Mouse (Mus musculus) MEL (cell line): Measurements from ENCODE around the gene Polrmt. TPM values are rescaled to one million over a fixed set of nuclear protein-coding genes. Genes with fewer than 3 reads are reported as not detected.

ENCODE experiments used
- DNase-seq: peaks from one replicate; pipeline ENCODE4 v3.0.0; 2011; ENCODE audit warnings: low read depth, low spot score
- H3K27ac ChIP-seq: 2 replicates; pipeline ENCODE4 v1.5.1; 2012; ENCODE audit warnings: low read depth, mild to moderate bottlenecking, control low read depth, low read length, moderate library complexity; ENCODE audit not compliant: control insufficient read depth
- H3K27me3 ChIP-seq, 2 experiments: fragments of 150-350 bp in 1 of 2; sonication (generic) in 1 of 2; 2 replicates each; pipeline ENCODE4 v1.6.1; 2012; ENCODE audit warnings: low read length in 2 of 2, mild to moderate bottlenecking in 2 of 2, improper control_type of control experiment in 1 of 2, moderate library complexity in 1 of 2; ENCODE audit not compliant: insufficient read depth in 2 of 2, control insufficient read depth in 1 of 2
- H3K36me3 ChIP-seq, 2 experiments: 2 replicates each; pipeline ENCODE4 v1.6.1; 2012 to 2014; ENCODE audit warnings: low read length in 2 of 2, improper control_type of control experiment in 1 of 2, inconsistent platforms in 1 of 2, mild to moderate bottlenecking in 1 of 2; ENCODE audit not compliant: insufficient read depth in 2 of 2, control insufficient read depth in 1 of 2
- H3K4me1 ChIP-seq, 2 experiments: fragments of 150-350 bp in 1 of 2; sonication (generic) in 1 of 2; 2 replicates each; pipeline ENCODE4 v1.6.1; 2012; ENCODE audit warnings: low read length in 2 of 2, improper control_type of control experiment in 1 of 2, mild to moderate bottlenecking in 1 of 2; ENCODE audit not compliant: insufficient read depth in 2 of 2, control insufficient read depth in 1 of 2
- H3K4me3 ChIP-seq, 2 experiments: fragments of 150-350 bp in 1 of 2; sonication (generic) in 1 of 2; 2 replicates each; pipeline ENCODE4 v1.5.1; 2012; ENCODE audit warnings: low read depth in 2 of 2, low read length in 2 of 2, mild to moderate bottlenecking in 2 of 2, moderate library complexity in 2 of 2, control low read depth in 1 of 2, improper control_type of control experiment in 1 of 2; ENCODE audit not compliant: control insufficient read depth in 1 of 2, insufficient read depth in 1 of 2
- H3K79me2 ChIP-seq: 2 replicates; pipeline ENCODE4 v1.6.1; 2012; ENCODE audit warnings: mild to moderate bottlenecking, low read length, moderate library complexity; ENCODE audit not compliant: control insufficient read depth, poor library complexity, insufficient read depth
- H3K9ac ChIP-seq: 2 replicates; pipeline ENCODE4 v1.6.1; 2012; ENCODE audit warnings: low read depth, mild to moderate bottlenecking, control low read depth, low read length, moderate library complexity; ENCODE audit not compliant: control insufficient read depth, poor library complexity, severe bottlenecking
- H3K9me3 ChIP-seq: fragments of 150-350 bp; sonication (generic); replicated peaks from 2 replicates; pipeline ENCODE4 v1.6.1; 2012; ENCODE audit warnings: mild to moderate bottlenecking, low read length, improper control_type of control experiment, moderate library complexity; ENCODE audit not compliant: insufficient read depth
- BHLHE40 ChIP-seq: IDR thresholded peaks from 2 replicates; pipeline ENCODE4 v1.6.1; 2012; ENCODE audit warnings: low read depth, mild to moderate bottlenecking, inconsistent platforms, low read length, improper control_type of control experiment, borderline replicate concordance
- CHD1 ChIP-seq: IDR thresholded peaks from 2 replicates; pipeline ENCODE4 v1.6.1; 2012; ENCODE audit warnings: low read depth, mild to moderate bottlenecking, inconsistent platforms, low read length, improper control_type of control experiment
- CTCF ChIP-seq, 3 experiments: IDR thresholded peaks in 2 of 3; conservative IDR thresholded peaks in 1 of 3; 2 replicates each; pipeline ENCODE4 v1.5.1; 2011 to 2012; ENCODE audit warnings: low read length in 3 of 3, low read depth in 2 of 3, mild to moderate bottlenecking in 2 of 3, improper control_type of control experiment in 1 of 3, inconsistent platforms in 1 of 3, mixed read lengths in 1 of 3, moderate library complexity in 1 of 3; ENCODE audit not compliant: control insufficient read depth in 1 of 3, insufficient read depth in 1 of 3, poor library complexity in 1 of 3, severe bottlenecking in 1 of 3
- ETS1 ChIP-seq: IDR thresholded peaks from 2 replicates; pipeline ENCODE4 v1.6.1; 2012; ENCODE audit warnings: low read depth, mild to moderate bottlenecking, inconsistent platforms, low read length, improper control_type of control experiment, moderate library complexity
- GABPA ChIP-seq: IDR thresholded peaks from 2 replicates; pipeline ENCODE4 v1.6.1; 2012; ENCODE audit warnings: low read depth, mild to moderate bottlenecking, inconsistent platforms, low read length, improper control_type of control experiment, moderate library complexity
- HCFC1 ChIP-seq: IDR thresholded peaks from 2 replicates; pipeline ENCODE4 v1.6.1; 2012; ENCODE audit warnings: low read depth, mild to moderate bottlenecking, inconsistent platforms, low read length, improper control_type of control experiment, moderate library complexity
- JUND ChIP-seq: IDR thresholded peaks from 2 replicates; pipeline ENCODE4 v1.6.1; 2011; ENCODE audit warnings: low read depth, mild to moderate bottlenecking, improper control_type of control experiment, low read length
- KAT2A ChIP-seq: conservative IDR thresholded peaks from 2 replicates; pipeline ENCODE4 v1.6.1; 2012; ENCODE audit warnings: low read depth, low read length, improper control_type of control experiment, inconsistent platforms
- MYC ChIP-seq: IDR thresholded peaks from 2 replicates; pipeline ENCODE4 v1.6.1; 2011; ENCODE audit warnings: low read depth, mild to moderate bottlenecking, low read length, improper control_type of control experiment, moderate library complexity
- POLR2A ChIP-seq, 2 experiments: IDR thresholded peaks; 2 replicates each; pipeline ENCODE4 v1.6.1; 2011 to 2012; ENCODE audit warnings: low read length in 2 of 2, mild to moderate bottlenecking in 2 of 2, control low read depth in 1 of 2, improper control_type of control experiment in 1 of 2, low read depth in 1 of 2, moderate library complexity in 1 of 2; ENCODE audit not compliant: control insufficient read depth in 1 of 2, insufficient read depth in 1 of 2, poor library complexity in 1 of 2
- POLR2AphosphoS5 ChIP-seq: IDR thresholded peaks from 2 replicates; pipeline ENCODE4 v1.6.1; 2012; ENCODE audit warnings: low read depth, borderline replicate concordance, mild to moderate bottlenecking, inconsistent platforms, low read length, moderate library complexity, mixed read lengths
- RAD21 ChIP-seq: IDR thresholded peaks from 2 replicates; pipeline ENCODE4 v1.6.1; 2011; ENCODE audit warnings: mild to moderate bottlenecking, low read depth, low read length, improper control_type of control experiment
- SMC3 ChIP-seq: IDR thresholded peaks from 2 replicates; pipeline ENCODE4 v1.6.1; 2011; ENCODE audit warnings: low read depth, low read length, improper control_type of control experiment
- USF1 ChIP-seq: IDR thresholded peaks from 2 replicates; pipeline ENCODE4 v1.6.1; 2014; ENCODE audit warnings: low read depth, mild to moderate bottlenecking, inconsistent platforms, low read length, improper control_type of control experiment, moderate library complexity
- USF2 ChIP-seq, 2 experiments: IDR thresholded peaks; 2 replicates each; pipeline ENCODE4 v1.6.1; 2011 to 2012; ENCODE audit warnings: improper control_type of control experiment in 2 of 2, low read length in 2 of 2, borderline replicate concordance in 1 of 2, inconsistent platforms in 1 of 2, low read depth in 1 of 2, mild to moderate bottlenecking in 1 of 2; ENCODE audit not compliant: insufficient read depth in 1 of 2
- ZC3H11A ChIP-seq: IDR thresholded peaks from 2 replicates; pipeline ENCODE4 v1.6.1; 2012; ENCODE audit warnings: low read depth, mild to moderate bottlenecking, inconsistent platforms, low read length, improper control_type of control experiment
- polyA plus RNA-seq, 2 experiments: library from polyadenylated mRNA; stranded (reverse) in 1 of 2; unstranded in 1 of 2; fragments of >175 nt in 1 of 2; fragments of >200 nt in 1 of 2; gene quantifications; 2 replicates each; pipeline versions ENCODE4 v1.2.1 to v1.2.4; 2012; ENCODE audit warnings: low replicate concordance in 2 of 2, low read depth in 1 of 2; ENCODE audit not compliant: insufficient read length in 2 of 2, insufficient read depth in 1 of 2, missing spikeins in 1 of 2
- total RNA-seq: library from RNA; depleted of rRNA; stranded (reverse); fragments of 300-350 nt; gene quantifications from 2 replicates; pipeline ENCODE4 v1.2.3, GENCODE M21; 2012

Gene Polrmt
- total and polyA plus RNA-seq, 3 experiments = 35.7 to 66.9 TPM; not detected in 1

DNA sequence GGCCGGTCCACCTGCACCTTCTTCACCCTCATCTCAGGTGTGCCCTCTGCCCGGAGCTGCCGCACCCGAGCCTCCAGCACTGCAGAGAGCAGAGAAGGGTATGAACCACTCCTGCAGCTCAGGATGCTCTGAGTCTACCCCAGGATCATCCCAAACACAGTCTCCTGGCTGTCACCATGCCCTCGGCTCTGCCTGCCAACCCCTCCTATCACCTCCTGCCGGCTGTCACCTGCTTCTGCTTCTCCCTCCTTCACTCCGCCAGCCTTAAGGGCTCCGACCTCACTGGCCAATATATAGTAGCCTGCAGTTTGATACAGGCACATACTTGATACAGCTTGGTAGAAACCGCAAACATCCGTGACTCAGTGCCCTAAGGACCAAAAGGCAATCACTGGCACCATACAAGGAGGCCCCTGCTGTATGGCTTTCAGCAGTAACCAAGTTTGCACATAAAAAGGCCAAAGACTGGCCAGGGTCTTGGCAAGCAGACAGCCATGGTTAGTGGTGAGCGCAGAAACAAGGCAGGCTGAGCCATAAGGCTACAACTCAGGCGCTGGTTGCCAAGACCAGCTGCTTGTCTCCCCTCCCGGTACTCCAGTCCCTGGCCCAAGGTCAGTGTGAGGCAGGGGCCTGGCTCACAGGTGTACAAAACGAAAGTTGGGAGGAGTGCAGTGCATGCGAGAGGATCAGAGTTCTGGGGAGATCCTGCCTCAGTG, 2.6 kb downstream of the Polrmt start:
- H3K27ac ChIP-seq = no peak overlapping the region
- H3K9ac ChIP-seq = no peak overlapping the region
- peaks cover 9% of the 10 kb centered on the region for H3K79me2 ChIP-seq
- no peak overlapping the region for H3K4me3 ChIP-seq
- H3K36me3 ChIP-seq = peaks cover 0 to 6% of the 10 kb centered on the region in 2 experiments; a peak in 3 of 4 replicates
- peaks cover 0 to 10% of the 10 kb centered on the region in 2 experiments; a peak in 2 of 4 replicates for H3K4me1 ChIP-seq
- TF ChIP-seq KAT2A = no peak
- TF ChIP-seq RAD21 = no peak
- TF ChIP-seq ZC3H11A = no peak
- TF ChIP-seq GABPA = no peak
- TF ChIP-seq JUND = no peak
- no peak for TF ChIP-seq POLR2AphosphoS5
- no peak for TF ChIP-seq CHD1
- TF ChIP-seq USF1 = no peak
- no peak for TF ChIP-seq USF2 (IDR thresholded peaks at IDR 0.05; ENCODE audit: borderline replicate concordance in 1 of 2, insufficient read depth in 1 of 2, low read depth in 1 of 2, low read length in 2 of 2)
- TF ChIP-seq POLR2A (IDR thresholded peaks at IDR 0.05; ENCODE audit: control insufficient read depth in 1 of 2, insufficient read depth in 1 of 2, low read depth in 1 of 2, low read length in 2 of 2, poor library complexity in 1 of 2) = no peak
- TF ChIP-seq HCFC1 = no peak
- no peak for TF ChIP-seq SMC3
- TF ChIP-seq ETS1 = no peak
- H3K9me3 ChIP-seq = no peaks in the 10 kb centered on the region
- no peaks in the 10 kb centered on the region for H3K27me3 ChIP-seq
- DNase-seq = no peak

GRCm38 (mm10) chr10:79743161-79743560, 3.2 kb downstream of the Polrmt start:
- Histone ChIP-seq H3K4me1 (peaks cover 0 to 10% of the 10 kb centered on the region in 2 experiments; a peak in 2 of 4 replicates), H3K36me3 (peaks cover 0 to 6% of the 10 kb centered on the region in 2 experiments; a peak in 3 of 4 replicates), H3K27me3 (no peaks in the 10 kb centered on the region), H3K9ac (no peak overlapping the region), H3K9me3 (no peaks in the 10 kb centered on the region), H3K27ac (no peak overlapping the region), H3K79me2 (peaks cover 9% of the 10 kb centered on the region), H3K4me3 (no peak overlapping the region)
- TF ChIP-seq BHLHE40 (no peak), USF1 (no peak)
- DNase-seq = no peak

DNA sequence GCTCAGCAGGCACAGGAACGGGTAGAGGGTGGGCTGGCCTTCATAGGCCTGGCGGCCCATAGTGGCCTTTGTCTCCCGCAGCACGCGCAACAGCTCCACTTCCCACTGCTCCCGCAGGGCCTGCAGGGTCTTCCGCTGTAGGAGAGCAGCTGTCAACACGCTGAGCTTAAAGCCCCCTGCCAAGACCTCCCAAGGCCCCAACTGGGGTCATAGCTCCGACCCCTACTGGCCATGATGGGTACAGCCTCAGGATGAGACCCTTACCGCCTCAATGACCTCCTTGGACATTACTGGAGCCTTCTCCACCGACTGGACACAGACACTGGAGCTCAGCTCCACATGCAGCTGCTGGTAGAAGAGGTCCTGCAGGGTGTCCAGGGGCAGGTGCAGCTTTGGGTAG, 5.5 kb downstream of the Polrmt start:
- H3K79me2 ChIP-seq = peaks cover 6% of the 10 kb centered on the region
- no peak overlapping the region for H3K4me3 ChIP-seq
- H3K27me3 ChIP-seq = no peaks in the 10 kb centered on the region
- peaks cover 0 to 6% of the 10 kb centered on the region in 2 experiments; a peak in 1 of 4 replicates for H3K4me1 ChIP-seq
- H3K36me3 ChIP-seq = peaks cover 0 to 3% of the 10 kb centered on the region in 2 experiments; a peak in 2 of 4 replicates
- H3K9me3 ChIP-seq = no peaks in the 10 kb centered on the region
- DNase-seq = no peak
- no peak overlapping the region for H3K9ac ChIP-seq
- H3K27ac ChIP-seq = no peak overlapping the region
- TF ChIP-seq CTCF (IDR thresholded peaks at IDR 0.05 in 2 of 3, conservative IDR thresholded peaks at IDR 0.05 in 1 of 3; ENCODE audit: control insufficient read depth in 1 of 3, insufficient read depth in 1 of 3, low read depth in 2 of 3, low read length in 3 of 3, poor library complexity in 1 of 3, severe bottlenecking in 1 of 3) = peak; percentile 24 to 43 (median 30); a peak in 4 of 6 replicates
- no peak for TF ChIP-seq MYC
